Mouse (Mus musculus) heart, postnatal 0 days (tissue): ENCODE measurements around the gene Stoml1.

ENCODE experiments used
- CTCF ChIP-seq: IDR thresholded peaks from 2 replicates; pipeline ENCODE4 v1.5.1; 2016; ENCODE audit warnings: antibody characterized with exemption, control low read depth, low read depth
- EP300 ChIP-seq: IDR thresholded peaks from 2 replicates; pipeline ENCODE4 v1.6.1; 2016; ENCODE audit warnings: antibody characterized with exemption, low read depth

GRCm38 (mm10) chr9:58234502-58235015 lies 18.4 kb upstream of the Stoml1 start:
- TF ChIP-seq CTCF (no peak), EP300 (no peak)
